Mouse (Mus musculus) embryonic fibroblast, embryonic 13.5 days (primary cell): ENCODE measurements around the gene Cyp17a1. TPM values are rescaled to one million over a fixed set of nuclear protein-coding genes. Genes with fewer than 3 reads are reported as not detected.

Experiments
- H3K27ac ChIP-seq: 2 replicates; pipeline ENCODE4 v1.5.1; 2012; ENCODE audit warnings: low read length, control low read depth, inconsistent platforms; ENCODE audit not compliant: insufficient read depth
- H3K4me1 ChIP-seq: 2 replicates; pipeline ENCODE4 v1.6.1; 2011; ENCODE audit warnings: low read length; ENCODE audit not compliant: control insufficient read depth, insufficient read depth
- H3K4me3 ChIP-seq: 2 replicates; pipeline ENCODE4 v1.5.1; 2011; ENCODE audit warnings: mild to moderate bottlenecking, control low read depth, low read length; ENCODE audit not compliant: insufficient read depth
- CTCF ChIP-seq: IDR thresholded peaks from 2 replicates; pipeline ENCODE4 v1.5.1; 2011; ENCODE audit warnings: mild to moderate bottlenecking, control low read depth, low read length, moderate library complexity, borderline replicate concordance; ENCODE audit not compliant: insufficient read depth
- POLR2A ChIP-seq: IDR thresholded peaks from 2 replicates; pipeline ENCODE4 v1.6.1; 2011; ENCODE audit warnings: low read depth, mild to moderate bottlenecking, control low read depth, low read length, moderate library complexity
- polyA plus RNA-seq: library from polyadenylated mRNA; stranded (reverse); fragments of >200 nt; gene quantifications from 2 replicates; pipeline ENCODE4 v1.2.4, GENCODE M21; 2011; ENCODE audit warnings: low read depth; ENCODE audit not compliant: missing spikeins, insufficient read length

Gene Cyp17a1
- polyA plus RNA-seq, 1 experiment, result not detected

DNA sequence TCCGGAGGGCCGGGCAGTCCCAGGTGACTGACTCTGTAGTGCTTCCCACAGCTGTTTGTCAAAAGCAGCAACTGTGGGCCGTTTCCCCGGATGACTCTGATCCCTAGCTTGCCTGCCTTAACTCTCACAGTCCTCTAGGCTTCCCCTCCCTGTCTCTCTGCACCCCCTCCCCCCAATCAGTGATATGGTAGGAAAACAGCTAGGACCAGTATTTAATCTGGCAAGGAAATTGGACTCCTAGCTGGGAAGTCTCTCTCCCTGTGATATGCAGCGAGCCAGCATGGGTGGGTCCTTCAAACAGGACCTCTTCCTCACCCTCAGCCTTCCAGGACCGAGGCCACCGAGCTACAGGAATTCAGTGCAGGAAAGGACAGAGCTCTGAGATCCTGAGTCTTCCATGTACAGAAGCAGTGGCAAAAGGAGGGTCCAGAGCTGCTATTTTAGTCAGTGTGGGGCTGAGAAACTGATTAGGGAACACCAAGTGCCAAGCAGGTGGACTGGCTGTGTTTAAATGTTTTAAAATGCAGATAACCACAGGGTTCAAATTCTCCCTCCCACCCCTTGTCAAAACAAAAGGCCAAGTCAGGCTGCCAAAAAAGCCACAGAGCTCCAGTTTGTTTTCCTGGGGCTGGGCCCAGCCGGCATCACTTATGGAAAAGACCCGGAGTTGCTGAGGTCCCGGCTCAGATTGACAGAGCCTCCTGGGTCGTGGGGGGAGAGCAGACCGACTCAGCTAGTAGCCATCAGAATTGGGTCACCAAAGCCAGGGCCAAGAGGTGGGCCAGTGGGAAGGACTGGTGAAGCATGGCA, 28.0 kb downstream of the Cyp17a1 start:
- Histone ChIP-seq H3K4me3 (no peak overlapping the region), H3K27ac (peak overlapping the region; percentile 56), H3K4me1 (peaks cover 51% of the 10 kb centered on the region)
- no peak for TF ChIP-seq POLR2A
- TF ChIP-seq CTCF, result no peak

DNA sequence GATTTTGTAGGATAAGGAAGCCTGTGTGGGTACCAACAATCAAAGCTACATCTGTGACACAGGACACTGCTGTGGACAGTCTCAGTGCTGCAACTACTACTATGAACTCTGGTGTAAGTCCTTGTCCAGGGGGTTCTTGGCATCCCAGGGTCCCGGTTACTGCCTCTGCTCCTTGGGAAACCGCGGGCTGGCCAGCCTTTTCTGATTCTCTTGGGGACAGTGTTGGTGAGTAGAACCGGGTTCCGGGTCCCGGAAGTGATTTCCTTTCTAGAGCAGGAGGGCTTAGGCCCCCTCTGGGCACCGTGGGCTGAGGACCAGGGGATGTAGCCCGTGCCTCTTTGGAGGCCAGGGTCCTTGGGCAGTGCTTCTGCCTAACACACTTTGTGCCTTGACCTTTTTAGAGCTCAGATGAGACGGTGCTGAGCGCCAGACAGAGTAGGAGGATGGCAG, 28.6 kb downstream of the Cyp17a1 start:
- no peak for TF ChIP-seq CTCF
- no peak for TF ChIP-seq POLR2A
- H3K4me1 ChIP-seq, result peaks cover 53% of the 10 kb centered on the region
- no peak overlapping the region for H3K4me3 ChIP-seq
- peak overlapping the region; percentile 56 for H3K27ac ChIP-seq

DNA sequence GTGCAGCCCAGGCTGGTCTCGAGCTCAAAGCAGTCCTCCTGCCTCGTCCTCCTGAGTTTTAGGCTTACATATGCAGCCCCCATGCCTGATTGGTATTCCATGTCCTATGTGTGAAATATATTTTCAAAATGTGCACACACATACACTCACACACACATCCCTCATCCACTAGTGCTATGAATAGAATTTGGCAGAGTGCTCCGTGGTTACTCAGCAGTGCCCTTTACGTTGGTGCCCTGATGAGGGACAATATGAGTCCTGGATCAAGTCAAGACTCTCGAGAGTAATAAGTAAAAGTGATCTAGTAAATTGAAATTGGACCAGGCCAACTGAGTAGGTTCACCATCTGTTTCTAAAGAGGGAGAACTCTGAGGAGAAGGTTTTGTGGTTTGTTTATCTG, 29.7 kb downstream of the Cyp17a1 start:
- no peak for TF ChIP-seq CTCF
- no peak for TF ChIP-seq POLR2A
- no peak overlapping the region for H3K4me3 ChIP-seq
- H3K27ac ChIP-seq, result no peak overlapping the region
- H3K4me1 ChIP-seq, result peaks cover 53% of the 10 kb centered on the region

DNA sequence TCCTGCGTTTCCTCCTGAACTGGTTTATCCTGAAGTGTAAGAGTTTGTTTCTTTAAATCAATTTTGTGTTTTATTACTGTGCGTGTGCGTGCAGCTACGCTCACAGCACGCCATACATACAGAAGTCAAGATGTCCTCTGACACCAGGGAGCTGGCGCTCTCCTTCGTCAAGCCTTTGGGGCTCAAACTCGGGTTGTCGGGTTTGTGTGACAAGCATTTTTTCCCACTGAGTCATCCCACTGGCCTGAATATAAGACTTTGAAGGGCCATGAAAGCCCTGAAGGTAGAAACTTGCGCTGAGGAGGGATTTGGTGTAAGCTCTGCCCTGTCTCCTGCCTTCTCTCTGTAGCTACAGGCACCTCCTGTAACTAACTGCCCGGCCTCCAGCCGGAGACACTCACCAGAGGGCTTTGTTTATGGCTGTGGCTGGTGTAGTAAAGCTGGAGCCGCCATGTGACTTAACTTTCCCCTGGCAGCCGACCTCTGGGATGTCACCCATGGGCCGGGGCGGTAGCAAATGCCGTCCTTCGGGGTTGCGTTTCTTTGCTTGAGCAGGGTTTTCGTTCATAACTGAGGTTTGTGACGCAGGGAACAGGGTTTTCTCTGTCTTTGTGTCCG, 30.7 kb downstream of the Cyp17a1 start:
- TF ChIP-seq POLR2A (no peak), CTCF (no peak)
- H3K4me3 ChIP-seq, result no peak overlapping the region
- peak overlapping the region; percentile 34 for H3K27ac ChIP-seq
- H3K4me1 ChIP-seq, result peaks cover 48% of the 10 kb centered on the region

DNA sequence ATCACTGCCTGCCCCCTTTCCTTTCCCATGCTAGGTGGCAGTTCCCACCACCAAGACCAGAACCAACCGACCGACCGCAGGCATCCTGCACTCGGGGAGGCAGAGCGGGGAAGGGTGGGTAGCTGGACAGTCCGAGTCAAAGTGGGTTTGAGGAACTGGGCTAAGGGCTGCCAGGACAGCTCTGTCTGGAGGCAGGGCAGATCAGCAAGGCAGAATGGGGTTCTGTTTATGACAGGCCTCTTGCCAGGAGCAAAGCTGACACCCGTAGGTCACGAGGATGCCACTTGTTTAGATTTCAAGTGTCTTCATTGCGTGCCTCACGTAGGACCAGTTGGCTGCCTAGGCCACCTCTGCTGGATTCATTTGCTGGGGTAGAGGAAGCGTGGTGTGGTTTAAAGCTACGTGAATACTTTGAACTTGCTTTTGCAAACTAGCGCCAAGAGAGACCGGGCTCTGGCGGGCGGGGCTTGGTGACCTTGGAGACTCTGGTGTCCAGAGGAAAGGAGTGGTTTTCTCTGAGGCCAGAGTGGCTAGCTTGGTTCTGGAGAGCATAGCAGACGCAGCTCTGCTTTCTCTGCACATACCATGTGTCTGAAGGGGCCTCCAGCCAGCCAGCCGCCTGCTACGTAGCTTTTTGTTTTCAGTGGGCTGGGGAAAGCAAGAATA, 31.4 kb downstream of the Cyp17a1 start:
- Histone ChIP-seq H3K4me1 (peaks cover 43% of the 10 kb centered on the region), H3K4me3 (no peak overlapping the region), H3K27ac (peak overlapping the region; percentile 34)
- TF ChIP-seq CTCF, result no peak
- no peak for TF ChIP-seq POLR2A

DNA sequence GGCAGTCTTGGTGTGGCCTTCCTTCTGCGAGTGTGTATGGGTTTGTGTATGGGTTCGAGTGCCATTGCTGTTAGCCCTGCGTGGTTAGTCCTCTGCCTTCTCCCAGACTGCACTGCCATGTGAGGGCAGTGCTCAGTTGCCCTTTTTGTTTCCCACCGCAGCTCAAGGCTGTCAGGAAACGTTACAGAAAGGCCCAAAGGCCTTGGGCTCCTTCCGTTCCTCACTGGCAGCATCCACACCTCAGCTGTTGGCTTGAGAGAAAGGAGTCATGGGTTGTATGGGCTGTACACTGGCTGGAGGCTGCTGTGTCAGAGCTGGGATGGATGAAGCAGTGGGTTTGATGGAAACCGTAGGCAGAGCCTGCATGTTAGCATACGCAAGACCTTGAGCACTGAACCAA, 32.2 kb downstream of the Cyp17a1 start:
- H3K27ac ChIP-seq, result no peak overlapping the region
- TF ChIP-seq POLR2A (no peak), CTCF (no peak)
- no peak overlapping the region for H3K4me3 ChIP-seq
- peaks cover 42% of the 10 kb centered on the region for H3K4me1 ChIP-seq

DNA sequence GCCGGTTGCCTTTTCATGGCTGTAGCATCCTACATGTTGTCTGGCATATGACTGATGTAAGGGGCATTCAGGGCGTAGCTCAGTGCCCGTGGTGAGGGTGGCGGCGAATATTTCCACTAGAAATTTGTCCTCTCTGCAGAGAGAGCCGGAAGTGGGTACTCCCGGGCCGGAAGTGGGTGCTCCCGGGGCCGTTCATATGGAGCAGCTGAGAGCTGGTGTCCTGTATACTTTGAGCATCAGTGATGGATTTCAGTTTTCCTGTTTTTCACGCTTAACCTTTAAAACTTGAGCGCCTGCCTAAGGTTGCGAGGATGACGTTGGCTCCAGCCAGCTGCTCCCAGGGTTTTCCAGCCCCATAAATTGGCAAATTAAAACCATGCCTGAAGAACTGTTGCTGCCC, 33.5 kb downstream of the Cyp17a1 start:
- TF ChIP-seq POLR2A (no peak), CTCF (no peak)
- peaks cover 36% of the 10 kb centered on the region for H3K4me1 ChIP-seq
- no peak overlapping the region for H3K4me3 ChIP-seq
- no peak overlapping the region for H3K27ac ChIP-seq

DNA sequence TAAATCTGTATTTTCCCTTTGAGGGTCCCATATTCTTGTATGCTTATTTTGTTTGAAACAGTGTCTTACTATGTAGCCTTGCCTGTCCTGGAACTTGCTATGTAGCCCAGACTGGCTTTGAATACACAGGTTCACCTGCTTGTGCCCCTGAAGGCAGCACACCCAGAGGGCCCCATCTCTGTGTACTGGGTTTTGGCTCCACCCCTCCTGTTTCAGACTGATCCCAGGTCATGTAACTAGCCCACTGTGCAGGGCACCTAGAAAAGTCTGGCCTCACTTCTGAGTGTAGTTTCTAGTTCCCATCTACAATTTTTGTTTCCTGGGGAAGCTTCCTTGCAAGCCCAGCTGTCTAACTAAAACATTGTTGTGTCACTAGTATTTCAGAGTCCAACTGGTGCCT, 33.9 kb downstream of the Cyp17a1 start:
- Histone ChIP-seq H3K4me3 (no peak overlapping the region), H3K27ac (no peak overlapping the region), H3K4me1 (peaks cover 32% of the 10 kb centered on the region)
- no peak for TF ChIP-seq CTCF
- no peak for TF ChIP-seq POLR2A

DNA sequence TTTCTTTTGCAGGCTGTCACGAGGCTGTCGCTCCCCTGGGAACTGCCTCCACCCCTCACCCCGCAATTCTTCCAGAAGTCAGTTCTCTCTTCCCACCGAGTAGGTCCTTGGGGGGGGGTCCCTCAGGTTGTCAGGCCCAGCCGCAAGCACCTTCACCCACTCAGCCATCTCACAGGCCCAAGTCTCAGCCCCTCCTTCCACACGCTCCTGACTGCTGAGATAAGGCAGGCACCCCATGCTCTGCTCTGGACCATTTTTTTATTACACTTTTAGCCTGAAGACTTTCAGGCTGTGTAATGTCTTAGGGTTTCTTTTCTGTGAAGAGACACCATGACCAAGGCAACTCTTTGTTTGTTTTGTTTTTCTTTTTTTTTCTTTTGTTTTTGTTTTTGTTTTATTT, 35.4 kb downstream of the Cyp17a1 start:
- TF ChIP-seq CTCF (no peak), POLR2A (no peak)
- Histone ChIP-seq H3K4me1 (peaks cover 17% of the 10 kb centered on the region), H3K27ac (no peak overlapping the region)

More for the DNA sequence above, 35.4 kb downstream of the Cyp17a1 start:
- no peak overlapping the region for H3K4me3 ChIP-seq
